Mouse (Mus musculus): ENCODE measurements around the gene Hrh1. TPM values are rescaled to one million over a fixed set of nuclear protein-coding genes. Genes with fewer than 3 reads are reported as not detected.
A peak's percentile ranks its signal among the peaks of the same experiment; 100 is the strongest.

Gene Hrh1
- total and polyA plus RNA-seq, 2 experiments from 2014 or later = 1.6 to 5.3 TPM

DNA sequence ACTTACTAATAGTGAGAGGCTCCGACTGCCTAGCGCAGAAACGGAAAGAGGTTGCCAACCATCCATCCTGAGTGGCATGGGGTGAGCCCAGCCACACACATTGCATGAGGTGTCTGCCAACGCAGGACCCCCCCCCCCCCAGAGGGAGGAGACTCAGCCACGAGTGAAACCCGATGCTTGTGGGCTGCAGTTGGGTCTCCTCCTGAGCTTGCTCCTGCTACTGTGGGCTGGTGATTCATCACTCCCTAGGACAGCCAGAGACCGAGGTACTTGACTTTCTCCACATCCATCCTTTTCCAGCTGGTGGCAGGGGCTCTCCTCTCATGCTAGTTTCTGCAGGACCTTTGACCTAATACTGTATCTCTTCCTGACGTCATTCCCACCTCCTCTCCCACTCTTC lies 5.9 kb downstream of the Hrh1 start:
- Histone ChIP-seq H3K4me1 (ENCODE audit: insufficient read depth, low read length) (0 out of 2 replicates have a peak, but pooled peaks cover 3% of the 10 kb centered on the region), H3K27me3 (ENCODE audit: insufficient read depth, low read length) (0 out of 2 replicates have a peak, but pooled peaks cover 4% of the 10 kb centered on the region), H3K4me2 (ENCODE audit: low read depth, low read length) (0 out of 2 replicates have a peak overlapping the region, but pooled peaks have one; percentile 10), H3K36me3 (ENCODE audit: insufficient read depth, low read length) (no peaks in the 10 kb centered on the region), H3K27ac (peak overlapping the region; percentile 70; the same call in 1 of the 2 replicates), H3K9ac (replicated peaks; ENCODE audit: low read length) (no peak overlapping the region), H3K4me3 (ENCODE audit: low read length) (no peak overlapping the region), H3K9me3 (ENCODE audit: low read length) (no peaks in the 10 kb centered on the region)
- no peak for TF ChIP-seq CTCF (IDR thresholded peaks at IDR 0.05; ENCODE audit: low read depth)
- WGBS = 25% methylated on average over 8 of the region's 8 CpGs
- peak; percentile 35 for DNase-seq (ENCODE audit: low spot score)
- ATAC-seq = peak; percentile 62

DNA sequence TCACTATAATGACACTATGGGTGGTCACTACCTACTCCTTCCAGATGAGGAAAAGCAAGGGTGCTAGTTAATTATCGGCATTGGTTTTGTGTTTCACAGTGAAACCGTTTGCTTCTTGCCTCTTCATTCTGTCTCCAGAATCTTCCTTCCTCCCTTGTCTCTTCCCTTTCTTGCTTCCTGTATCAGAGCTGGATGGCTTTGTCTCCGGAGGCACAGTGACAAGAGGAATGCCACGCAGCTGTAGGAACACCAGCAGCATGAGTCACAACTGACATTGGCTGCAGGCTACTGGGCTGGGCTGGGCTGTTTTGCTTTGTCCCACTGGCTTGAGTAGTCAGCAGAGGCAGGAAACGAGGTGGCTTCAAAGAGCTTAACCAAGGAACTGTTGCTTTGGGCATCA lies 6.4 kb downstream of the Hrh1 start:
- H3K27ac ChIP-seq = peak overlapping the region; percentile 70
- no peaks in the 10 kb centered on the region for H3K36me3 ChIP-seq (ENCODE audit: insufficient read depth, low read length)
- no peak overlapping the region for H3K9ac ChIP-seq (replicated peaks; ENCODE audit: low read length)
- WGBS = 37% methylated on average over 5 of the region's 5 CpGs
- no peaks in the 10 kb centered on the region for H3K9me3 ChIP-seq (ENCODE audit: low read length)
- DNase-seq (ENCODE audit: low spot score) = no peak
- no peak overlapping the region for H3K4me3 ChIP-seq (ENCODE audit: low read length)
- no peak for TF ChIP-seq CTCF (IDR thresholded peaks at IDR 0.05; ENCODE audit: low read depth)
- no peaks in the 10 kb centered on the region for H3K27me3 ChIP-seq (ENCODE audit: insufficient read depth, low read length)
- no peak for ATAC-seq
- peak overlapping the region; percentile 18; the same call in 1 of the 2 replicates for H3K4me2 ChIP-seq (ENCODE audit: low read depth, low read length)
- 0 out of 2 replicates have a peak, but pooled peaks cover 3% of the 10 kb centered on the region for H3K4me1 ChIP-seq (ENCODE audit: insufficient read depth, low read length)

DNA sequence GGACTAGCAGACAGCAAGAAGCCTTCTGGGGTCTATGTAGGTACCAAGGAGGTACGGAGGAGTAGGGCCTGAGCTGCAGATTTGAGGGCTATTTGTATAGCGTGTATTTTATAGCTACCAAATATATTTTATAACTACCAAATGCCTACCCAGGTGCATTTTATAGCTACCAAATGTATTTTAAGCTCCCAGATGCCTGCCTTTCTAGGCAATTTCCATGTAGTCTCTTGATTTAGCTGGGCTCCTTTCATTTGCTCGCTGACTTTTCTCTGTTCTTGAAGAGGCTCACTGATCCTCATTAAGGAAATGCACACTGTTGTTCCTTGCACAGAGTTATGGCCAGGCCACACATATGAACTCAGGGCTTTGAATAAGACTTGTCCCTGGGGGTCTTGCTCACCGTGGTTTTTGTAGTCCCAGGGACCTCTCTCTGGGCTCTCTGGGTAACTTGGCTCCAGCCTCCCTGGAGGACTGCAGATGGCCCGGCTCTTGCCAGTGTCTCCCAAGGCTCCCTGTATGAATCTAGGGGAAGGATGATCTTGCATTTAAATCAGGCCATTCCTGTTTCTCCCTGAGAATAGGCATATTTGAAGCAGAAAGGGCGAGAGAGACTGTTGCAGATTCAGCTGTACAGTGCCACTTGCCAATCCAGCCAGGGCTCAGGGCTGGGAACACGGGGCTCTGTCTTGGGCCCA lies 7.2 kb downstream of the Hrh1 start:
- no peaks in the 10 kb centered on the region for H3K36me3 ChIP-seq (ENCODE audit: insufficient read depth, low read length)
- H3K27ac ChIP-seq = peak overlapping the region; percentile 70
- ATAC-seq (peak; percentile 56), DNase-seq (ENCODE audit: low spot score) (peak; percentile 63)
- H3K9me3 ChIP-seq (ENCODE audit: low read length) = no peaks in the 10 kb centered on the region
- WGBS = 61% methylated on average over 7 of the region's 7 CpGs
- H3K9ac ChIP-seq (replicated peaks; ENCODE audit: low read length) = no peak overlapping the region
- H3K4me3 ChIP-seq (ENCODE audit: low read length) = no peak overlapping the region
- H3K4me1 ChIP-seq (ENCODE audit: insufficient read depth, low read length) = 0 out of 2 replicates have a peak, but pooled peaks cover 3% of the 10 kb centered on the region
- no peaks in the 10 kb centered on the region for H3K27me3 ChIP-seq (ENCODE audit: insufficient read depth, low read length)
- H3K4me2 ChIP-seq (ENCODE audit: low read depth, low read length) = no peak overlapping the region
- no peak for TF ChIP-seq CTCF (IDR thresholded peaks at IDR 0.05; ENCODE audit: low read depth)

DNA sequence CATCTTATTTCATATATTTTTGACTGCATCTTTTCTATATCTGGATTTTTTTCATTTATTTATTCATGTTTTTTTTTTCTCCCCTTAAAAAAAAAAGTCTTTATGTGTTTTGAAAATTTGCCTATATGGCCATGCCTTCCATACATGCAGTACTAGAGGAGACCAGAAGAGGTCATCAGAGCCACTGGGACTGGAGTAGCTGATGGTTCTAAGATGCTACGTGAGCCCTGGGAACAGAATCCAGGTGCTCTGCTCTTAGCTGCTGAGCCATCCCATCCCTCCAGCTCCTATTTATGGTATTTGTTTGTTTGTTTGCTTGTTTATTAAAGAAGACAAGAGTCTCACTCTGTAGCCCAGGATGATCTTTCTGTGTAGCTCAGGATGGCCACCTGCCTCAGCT lies 8.9 kb downstream of the Hrh1 start:
- Histone ChIP-seq H3K4me2 (ENCODE audit: low read depth, low read length) (no peak overlapping the region), H3K4me3 (ENCODE audit: low read length) (no peak overlapping the region), H3K27me3 (ENCODE audit: insufficient read depth, low read length) (no peaks in the 10 kb centered on the region), H3K4me1 (ENCODE audit: insufficient read depth, low read length) (0 out of 2 replicates have a peak, but pooled peaks cover 3% of the 10 kb centered on the region), H3K9ac (replicated peaks; ENCODE audit: low read length) (no peak overlapping the region), H3K27ac (no peak overlapping the region), H3K36me3 (ENCODE audit: insufficient read depth, low read length) (no peaks in the 10 kb centered on the region), H3K9me3 (ENCODE audit: low read length) (no peaks in the 10 kb centered on the region)
- peak; percentile 45 for DNase-seq (ENCODE audit: low spot score)
- peak; percentile 63 for TF ChIP-seq CTCF (IDR thresholded peaks at IDR 0.05; ENCODE audit: low read depth)
- WGBS = 38% methylated on average over 1 of the region's 1 CpGs
- ATAC-seq = no peak

DNA sequence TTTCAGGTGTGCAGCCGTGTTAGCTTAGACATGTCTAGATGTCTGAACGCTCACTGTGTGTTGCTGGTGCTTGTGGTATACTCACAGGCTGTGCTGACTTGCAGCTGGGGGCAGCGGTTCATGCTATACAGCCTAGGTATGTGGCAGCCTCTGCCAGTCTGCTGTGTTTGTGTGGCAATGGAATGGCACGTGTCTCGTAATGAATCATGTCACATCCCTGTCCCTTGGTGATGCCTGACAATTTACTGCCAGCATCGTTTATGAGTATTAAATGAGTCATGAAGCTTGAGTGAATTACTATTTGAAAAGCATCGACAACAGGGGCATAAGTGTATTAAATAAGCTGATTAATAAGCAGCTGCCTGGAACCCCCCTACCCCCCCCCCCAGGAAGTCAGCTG lies 9.3 kb downstream of the Hrh1 start:
- TF ChIP-seq CTCF (IDR thresholded peaks at IDR 0.05; ENCODE audit: low read depth) = no peak
- ATAC-seq (no peak), DNase-seq (ENCODE audit: low spot score) (no peak)
- Histone ChIP-seq H3K27ac (no peak overlapping the region), H3K36me3 (ENCODE audit: insufficient read depth, low read length) (no peaks in the 10 kb centered on the region), H3K9ac (replicated peaks; ENCODE audit: low read length) (no peak overlapping the region), H3K4me1 (ENCODE audit: insufficient read depth, low read length) (0 out of 2 replicates have a peak, but pooled peaks cover 3% of the 10 kb centered on the region), H3K9me3 (ENCODE audit: low read length) (no peaks in the 10 kb centered on the region), H3K4me2 (ENCODE audit: low read depth, low read length) (no peak overlapping the region), H3K27me3 (ENCODE audit: insufficient read depth, low read length) (no peaks in the 10 kb centered on the region), H3K4me3 (ENCODE audit: low read length) (no peak overlapping the region)
- 69% methylated on average over 7 of the region's 7 CpGs for WGBS

DNA sequence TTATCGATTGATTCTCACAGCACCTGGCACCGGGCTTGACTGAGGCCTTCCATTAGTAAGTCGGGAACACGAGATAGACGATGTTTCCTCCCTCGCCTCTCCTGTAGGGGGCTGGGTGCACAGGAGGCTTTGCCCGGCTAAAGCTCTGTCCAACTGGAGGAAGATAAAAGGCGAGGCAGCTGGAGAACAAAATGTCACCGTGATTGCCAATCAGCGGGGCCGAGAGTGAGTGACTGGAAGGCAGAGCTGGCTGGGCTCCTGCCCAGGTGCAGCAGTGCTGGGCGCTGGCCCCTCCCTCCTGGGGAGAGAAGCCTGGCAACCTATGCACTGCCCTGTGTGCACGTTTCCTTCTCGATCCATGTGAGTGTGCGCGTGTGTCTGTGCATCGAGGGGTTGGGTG lies 10.5 kb downstream of the Hrh1 start:
- Histone ChIP-seq H3K4me3 (ENCODE audit: low read length) (no peak overlapping the region), H3K9me3 (ENCODE audit: low read length) (no peaks in the 10 kb centered on the region), H3K9ac (replicated peaks; ENCODE audit: low read length) (no peak overlapping the region), H3K4me2 (ENCODE audit: low read depth, low read length) (no peak overlapping the region), H3K4me1 (ENCODE audit: insufficient read depth, low read length) (0 out of 2 replicates have a peak, but pooled peaks cover 3% of the 10 kb centered on the region), H3K36me3 (ENCODE audit: insufficient read depth, low read length) (no peaks in the 10 kb centered on the region), H3K27me3 (ENCODE audit: insufficient read depth, low read length) (no peaks in the 10 kb centered on the region), H3K27ac (no peak overlapping the region)
- ATAC-seq = no peak
- TF ChIP-seq CTCF (IDR thresholded peaks at IDR 0.05; ENCODE audit: low read depth) = peak; percentile 60
- peak; percentile 47 for DNase-seq (ENCODE audit: low spot score)
- 43% methylated on average over 17 of the region's 17 CpGs for WGBS

DNA sequence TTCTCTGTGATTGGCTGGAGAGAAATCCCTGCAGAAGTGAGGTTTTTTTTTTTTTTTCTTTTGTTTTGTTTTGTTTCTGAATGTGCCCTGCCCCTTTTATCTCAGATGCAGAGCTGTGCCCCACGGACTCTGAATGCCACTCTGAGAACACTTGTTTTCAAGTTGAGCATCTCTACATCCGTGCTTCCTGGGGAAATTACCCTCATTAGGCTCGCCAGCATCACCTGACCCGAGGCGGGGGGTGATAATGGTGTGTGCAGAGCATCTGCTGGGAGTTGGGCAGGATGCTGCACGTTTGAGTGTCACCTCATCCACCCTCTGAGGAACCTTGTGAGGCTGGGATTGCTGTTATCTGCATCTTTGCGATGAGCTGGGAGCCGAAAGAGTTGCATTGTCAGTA lies 14.2 kb downstream of the Hrh1 start:
- Histone ChIP-seq H3K4me2 (ENCODE audit: low read depth, low read length) (no peak overlapping the region), H3K4me3 (ENCODE audit: low read length) (no peak overlapping the region), H3K4me1 (ENCODE audit: insufficient read depth, low read length) (0 out of 2 replicates have a peak, but pooled peaks cover 3% of the 10 kb centered on the region), H3K36me3 (ENCODE audit: insufficient read depth, low read length) (no peaks in the 10 kb centered on the region), H3K27ac (no peak overlapping the region), H3K27me3 (ENCODE audit: insufficient read depth, low read length) (no peaks in the 10 kb centered on the region), H3K9me3 (ENCODE audit: low read length) (no peaks in the 10 kb centered on the region), H3K9ac (replicated peaks; ENCODE audit: low read length) (no peak overlapping the region)
- WGBS = 51% methylated on average over 8 of the region's 8 CpGs
- ATAC-seq = no peak
- TF ChIP-seq CTCF (IDR thresholded peaks at IDR 0.05; ENCODE audit: low read depth) = no peak
- DNase-seq (ENCODE audit: low spot score) = no peak

Data from hindbrain, postnatal 0 days (tissue).